In the genomic region with DNA sequence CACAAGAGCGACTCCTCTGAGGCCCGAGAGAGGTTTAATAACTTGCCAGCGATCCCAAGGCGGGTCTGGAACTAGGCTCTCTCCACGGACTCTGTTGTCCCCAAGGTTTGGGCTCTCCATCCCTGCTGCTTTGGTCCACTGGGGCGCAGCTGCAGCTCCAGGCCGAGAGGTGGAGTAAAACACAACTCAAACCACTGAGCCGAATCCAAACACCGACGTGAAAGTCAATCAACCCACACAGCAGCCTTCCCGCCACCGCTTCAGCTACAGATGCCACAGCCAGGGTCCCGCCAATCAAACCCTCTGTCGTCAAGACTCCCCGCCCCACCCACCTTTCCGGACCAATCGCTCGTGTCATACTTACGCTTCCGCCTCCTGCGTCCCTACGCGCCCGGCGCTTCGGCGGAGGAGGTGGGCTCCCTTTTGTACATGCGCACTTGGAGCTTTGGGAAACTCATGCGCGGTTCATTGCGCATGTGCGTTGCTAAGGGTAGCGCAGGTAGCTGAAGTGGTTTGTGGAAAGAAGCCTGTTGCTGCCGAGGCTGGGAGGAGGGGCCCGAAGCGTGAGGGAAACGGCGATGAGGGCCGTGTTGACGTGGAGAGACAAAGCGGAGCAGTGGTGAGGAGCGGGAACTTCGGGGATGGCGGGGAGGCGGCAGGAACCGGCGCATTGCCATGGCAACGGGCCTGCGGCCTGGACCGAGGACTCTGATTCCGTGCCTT, we compare ENCODE assay signal across 8 mouse cellular contexts. TPM values are rescaled to one million over a fixed set of nuclear protein-coding genes. Genes with fewer than 3 reads are reported as not detected.
DNase-seq lines count a peak whose midpoint lies in the region; ATAC-seq lines count a peak whose summit lies in the region.

A gene (minus strand): TSS at position 281 of the 723 bp plus-strand sequence.
A gene (plus strand): TSS at position 380 of the 723 bp plus-strand sequence.

- peak; percentile 100 for DNase-seq in adipocyte (ENCODE audit: low spot score)
- peak; percentile 100 for DNase-seq in embryo, embryonic 10 days (ENCODE audit: low spot score)
- DNase-seq in gastrocnemius, postnatal 10 days: peak; percentile 93
- DNase-seq in induced T-regulatory cell, adult 2 months (ENCODE audit: low read depth): peak; percentile 100
- DNase-seq in left cerebral cortex, adult 9 months (ENCODE audit: low spot score in 2 of 2): peak; percentile 98 to 99
- DNase-seq in right cerebral cortex, postnatal 14 days: peak; percentile 97
- DNase-seq in urinary bladder, postnatal 36 days (ENCODE audit: low spot score in 2 of 2): peak; percentile 93 to 99

- ATAC-seq in megakaryocyte progenitor cell, adult 5-6 weeks (replicated peaks; ENCODE audit: poor library complexity): peak; percentile 96

RNA-seq across cellular contexts. Expression of the first gene that starts in this region (rescaled TPM):
- total RNA-seq in gastrocnemius, postnatal 10 days (2021): 1 to 10 TPM; 2.3 to 3.7 TPM
- total RNA-seq in megakaryocyte progenitor cell, adult 5-6 weeks (2015): 10.4 and 12.3 TPM in 2 replicates
- total RNA-seq in megakaryocyte progenitor cell, adult 5-6 weeks (2017): 19.7 and 25.9 TPM in 2 replicates

RNA-seq across cellular contexts. Expression of the second gene that starts in this region (rescaled TPM):
- 10 to 100 TPM; 19.3 to 21.9 TPM for total RNA-seq in gastrocnemius, postnatal 10 days (2021)
- total RNA-seq in megakaryocyte progenitor cell, adult 5-6 weeks (2015): 1.7 and 1.8 TPM in 2 replicates
- 3.2 and 3.9 TPM in 2 replicates for total RNA-seq in megakaryocyte progenitor cell, adult 5-6 weeks (2017)

Comparison
In these comparisons a context has a peak if more than half of its experiments do, and no peak if none do; other contexts are left out.
1. Peak in every context shown above with its lines: DNase-seq and ATAC-seq.
2. RNA of the second gene that starts in this region (total RNA-seq): 19.3 to 21.9 TPM in gastrocnemius, postnatal 10 days; 1.7 to 3.9 TPM in megakaryocyte progenitor cell, adult 5-6 weeks; every median in the first group is over 4 times any median in the second.